Mouse (Mus musculus) A20 (cell line): Measurements from ENCODE around the gene Fam111a.

ENCODE experiments used
- DNase-seq: peaks from one replicate; pipeline ENCODE4 v3.0.0-alpha.2; 2011; ENCODE audit warnings: low read depth, low spot score

Gene Fam111a

DNA sequence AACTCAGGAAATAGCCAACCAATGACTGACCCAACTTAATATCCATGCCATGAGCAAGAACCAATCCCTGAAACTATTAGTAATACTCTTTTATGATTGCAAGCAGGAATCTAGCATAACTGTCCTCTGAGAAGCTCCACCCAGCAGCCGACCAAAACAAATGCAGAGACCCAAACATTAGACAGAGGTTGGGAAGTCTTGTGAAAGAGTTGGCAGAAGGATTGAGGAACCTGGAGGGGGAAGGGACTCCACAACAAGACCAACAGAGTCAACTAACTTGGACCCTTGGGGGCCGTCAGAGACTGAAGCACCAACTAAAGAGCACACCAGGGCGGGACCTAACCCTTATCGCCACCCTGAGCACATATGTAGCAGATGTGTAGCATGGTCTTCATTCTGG lies 12.7 kb downstream of the Fam111a start:
- no peak for DNase-seq

DNA sequence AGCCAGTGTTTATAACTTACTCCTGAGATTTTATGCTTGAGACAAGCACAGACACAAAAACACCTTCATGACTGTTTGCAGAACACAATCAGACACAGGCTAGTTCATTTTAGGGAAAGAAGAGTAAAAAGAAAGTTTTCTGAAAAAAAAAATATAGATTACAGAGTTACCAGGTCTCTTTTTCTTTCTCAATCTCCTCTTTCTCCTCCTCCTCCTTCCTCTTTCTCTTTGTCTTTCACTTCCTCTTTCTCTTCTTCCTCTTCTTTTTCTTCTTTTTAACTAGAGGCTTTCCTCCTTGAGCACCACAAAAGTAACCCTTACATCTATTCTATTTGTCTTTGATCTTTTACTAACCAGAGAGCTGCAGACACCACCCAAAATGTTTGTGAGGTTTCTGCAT lies 18.7 kb downstream of the Fam111a start:
- DNase-seq = peak; percentile 61

DNA sequence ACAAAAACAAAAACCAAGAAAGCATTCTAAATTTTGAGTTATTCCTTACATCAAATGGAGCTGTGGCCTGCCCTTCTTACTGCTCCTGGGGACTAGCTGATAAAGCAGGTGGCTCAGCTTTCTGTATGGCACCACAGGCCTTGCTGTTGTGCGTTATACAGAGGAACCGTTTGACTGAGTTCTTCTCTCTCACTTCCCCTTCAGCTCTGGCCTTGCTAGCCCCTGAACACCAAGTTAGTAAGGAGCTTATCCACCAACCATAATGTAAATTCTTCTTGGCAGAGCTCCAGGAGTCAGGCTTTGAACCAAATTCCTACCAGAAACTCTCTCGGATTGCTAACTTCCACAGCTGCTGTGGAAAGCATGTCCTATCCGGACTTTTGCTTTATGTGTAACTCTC lies 21.5 kb downstream of the Fam111a start:
- DNase-seq = peak; percentile 85

DNA sequence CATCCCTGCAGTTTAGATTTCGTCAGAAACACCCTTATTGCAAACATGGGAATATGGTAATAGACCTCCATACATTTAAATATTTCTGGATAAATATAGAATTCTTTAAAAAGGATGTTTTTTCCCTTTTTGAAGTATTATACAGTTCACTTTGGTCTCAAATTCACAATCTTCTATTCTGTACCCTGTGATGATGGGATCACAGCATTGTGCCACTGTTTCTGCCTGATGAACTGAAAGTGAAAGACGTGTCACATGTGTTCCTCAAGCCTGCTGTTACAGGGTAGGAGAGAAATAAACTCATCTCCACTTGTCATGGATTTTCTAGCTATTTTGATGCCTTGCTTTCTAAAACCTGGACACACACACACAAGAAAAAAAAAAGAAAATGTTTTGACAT lies 25.3 kb downstream of the Fam111a start:
- no peak for DNase-seq

DNA sequence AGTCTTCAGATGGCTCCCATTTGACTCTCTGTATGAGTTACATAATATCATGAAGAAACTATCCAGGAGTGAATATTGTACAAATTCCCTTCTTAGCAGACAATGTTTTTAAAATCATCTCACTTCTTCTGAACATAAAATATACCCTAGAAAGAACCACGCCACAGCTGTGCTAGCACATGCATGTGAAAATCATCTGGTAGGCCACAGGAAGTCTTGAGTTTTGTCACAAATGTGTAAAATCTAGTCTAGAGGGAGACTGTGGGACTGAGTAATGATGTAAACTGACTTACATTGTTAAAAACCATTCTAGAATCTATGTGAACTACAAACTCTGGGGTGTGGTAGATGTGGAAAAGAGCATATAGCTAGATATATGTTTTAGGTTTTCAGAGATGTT lies 26.1 kb downstream of the Fam111a start:
- DNase-seq = peak; percentile 20

DNA sequence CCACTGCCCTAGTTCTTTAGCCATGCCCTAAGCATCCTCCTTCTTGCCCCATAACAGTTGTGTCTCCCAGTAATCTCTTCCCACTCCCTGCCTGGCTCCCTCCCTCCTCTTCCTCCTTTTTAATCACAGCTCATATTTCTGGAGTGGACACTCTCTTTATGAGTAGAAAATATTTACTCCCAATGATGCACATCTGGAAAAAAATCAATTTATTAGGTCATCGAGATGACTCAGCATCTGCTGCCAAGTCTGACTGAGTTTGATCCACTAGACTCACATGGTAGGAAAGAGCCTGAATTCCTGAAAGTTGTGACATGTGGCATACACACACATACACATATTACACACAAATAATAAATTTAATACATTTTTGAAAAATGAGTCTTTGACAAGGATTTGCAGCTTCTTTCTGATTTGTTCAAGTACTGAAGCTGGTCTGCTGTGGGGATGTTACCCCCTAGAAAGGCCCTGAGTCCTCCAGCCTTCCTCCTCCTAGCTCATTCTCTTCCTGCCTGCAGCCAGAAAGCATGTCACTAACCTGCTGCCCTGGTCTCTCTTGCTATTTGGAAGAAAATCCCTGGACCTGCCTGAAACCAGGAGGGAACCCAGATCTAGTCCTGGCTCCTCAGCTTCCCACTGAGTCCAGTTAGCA lies 27.2 kb downstream of the Fam111a start:
- DNase-seq = peak; percentile 8

DNA sequence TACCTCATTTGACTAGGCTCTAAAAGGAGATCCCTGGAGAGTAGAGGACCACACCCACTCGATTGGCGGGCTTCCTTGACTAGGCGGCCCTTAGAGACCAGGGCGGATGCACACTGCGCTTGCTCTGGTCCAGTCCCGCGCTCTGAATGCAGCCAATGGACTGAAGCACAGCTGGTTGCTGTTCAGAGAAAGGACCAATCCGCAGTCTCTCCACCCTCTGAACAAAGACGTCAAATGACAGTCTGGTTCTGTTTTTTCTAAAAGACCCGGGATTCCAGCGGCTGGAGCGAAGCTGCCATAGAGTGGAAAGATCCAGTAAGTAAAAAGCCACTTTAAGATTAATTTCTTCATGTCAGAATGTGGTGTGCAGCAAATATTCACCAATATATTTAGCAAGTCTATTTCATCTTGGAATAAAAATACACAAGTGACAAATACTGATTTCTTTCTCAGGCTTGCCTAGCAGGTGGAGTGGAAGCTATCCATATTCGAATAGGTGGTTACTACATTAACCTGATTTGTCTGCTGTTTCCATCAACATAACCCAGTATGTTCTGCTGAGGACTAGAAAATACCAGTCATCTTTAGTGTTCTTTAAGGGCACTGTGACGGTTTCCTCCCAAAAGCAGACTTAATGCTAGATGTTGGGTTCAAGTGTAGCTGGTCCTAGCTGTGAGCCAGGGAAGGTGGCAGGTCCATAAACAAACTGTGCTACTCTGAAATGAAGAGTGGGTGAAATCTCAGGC lies 27.9 kb downstream of the Fam111a start:
- peak; percentile 95 for DNase-seq

DNA sequence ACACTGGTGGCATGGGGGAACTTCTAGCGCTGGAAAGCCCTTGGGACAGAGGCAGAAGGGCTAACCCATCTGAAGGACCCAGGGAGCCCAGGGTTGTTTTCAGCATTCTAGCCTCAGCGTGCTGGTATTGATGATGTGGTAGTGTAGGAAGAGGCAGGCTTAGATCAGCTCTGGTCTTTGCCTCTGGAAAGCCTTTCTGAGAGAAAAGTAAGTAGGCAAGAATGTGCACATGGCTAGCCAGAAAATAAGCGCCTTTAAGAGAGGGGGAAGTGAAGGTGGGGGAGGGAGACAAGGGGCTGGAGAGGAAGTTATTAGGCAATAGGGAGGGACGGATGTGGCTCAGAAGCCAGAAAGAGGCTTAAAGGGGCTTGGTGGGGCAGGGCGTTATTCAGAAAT lies 28.5 kb downstream of the Fam111a start:
- peak; percentile 83 for DNase-seq

DNA sequence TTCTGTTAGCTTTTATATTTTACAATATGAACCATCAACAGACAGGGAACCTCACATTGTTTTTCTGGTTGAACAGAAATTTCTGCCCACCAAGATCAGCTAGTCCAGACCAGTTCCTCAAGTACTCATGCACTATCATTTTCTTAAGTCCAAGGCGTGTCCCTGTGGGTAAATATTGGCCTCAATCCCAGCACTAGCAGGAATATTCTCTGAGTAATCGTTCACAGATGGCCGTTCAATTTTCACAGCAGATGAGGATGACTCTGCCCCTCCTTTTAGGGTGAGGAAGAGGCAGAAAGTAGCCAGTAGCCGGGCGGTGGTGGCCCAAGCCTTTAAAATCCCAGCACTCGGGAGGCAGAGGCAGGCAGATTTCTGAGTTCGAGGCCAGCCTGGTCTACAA lies 29.6 kb downstream of the Fam111a start:
- DNase-seq = peak; percentile 17

DNA sequence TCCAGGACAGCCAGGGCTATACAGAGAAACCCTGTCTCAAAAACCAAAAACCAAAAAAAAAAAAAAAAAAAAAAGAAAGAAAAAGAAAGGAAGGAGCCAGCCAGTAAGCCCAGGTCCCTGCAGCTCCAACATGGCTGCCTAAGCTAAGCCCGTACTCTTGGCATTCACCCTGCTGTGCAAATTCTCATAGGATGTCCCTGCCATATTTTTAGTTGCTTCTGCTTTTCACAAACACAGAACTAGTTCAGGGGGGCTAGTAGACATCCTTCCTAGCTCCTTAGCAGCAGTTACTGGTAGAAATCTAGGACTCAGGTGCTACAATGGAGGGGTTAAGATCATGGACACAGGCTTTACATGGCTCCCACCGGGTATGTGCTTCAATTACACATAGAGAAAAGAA lies 30.0 kb downstream of the Fam111a start:
- peak; percentile 46 for DNase-seq

DNA sequence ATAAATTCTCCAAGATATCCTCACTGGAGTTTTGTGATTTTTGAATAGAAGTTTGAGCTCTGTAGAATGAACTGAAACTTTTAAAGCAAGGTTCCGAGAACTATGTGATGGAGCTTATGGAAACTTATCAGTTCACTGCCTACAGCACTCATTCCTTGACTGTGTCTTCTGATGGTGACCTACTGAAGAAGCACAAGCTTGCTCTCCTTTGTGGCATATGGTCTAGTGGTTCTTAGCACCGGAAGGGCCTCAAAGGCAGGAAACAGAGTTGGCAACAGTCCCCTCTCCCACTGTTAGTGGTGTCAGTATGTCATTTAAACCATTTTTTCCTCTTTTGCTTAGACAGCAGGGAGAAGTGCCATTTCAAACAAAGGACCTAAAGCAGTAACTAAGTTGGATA lies 31.1 kb downstream of the Fam111a start:
- DNase-seq = no peak

DNA sequence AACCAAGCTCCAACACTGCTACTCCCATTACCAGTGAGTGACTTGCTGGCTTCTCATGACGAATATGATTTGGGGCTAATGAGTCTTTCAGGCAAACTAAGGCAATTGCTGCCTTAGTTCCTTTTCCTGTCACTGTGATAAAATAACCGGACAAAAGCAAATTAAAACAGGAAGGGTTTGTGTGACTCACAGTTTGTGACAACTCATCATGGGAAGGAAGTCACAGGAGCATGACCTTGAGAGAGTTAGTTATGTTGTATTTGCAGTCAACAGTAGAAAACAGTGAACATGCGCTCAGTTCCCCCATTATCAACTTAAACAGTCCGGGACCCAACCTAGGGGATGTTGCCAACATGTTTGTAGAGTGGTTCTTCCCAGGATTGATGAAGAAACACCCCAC lies 39.8 kb downstream of the Fam111a start:
- DNase-seq = peak; percentile 2

DNA sequence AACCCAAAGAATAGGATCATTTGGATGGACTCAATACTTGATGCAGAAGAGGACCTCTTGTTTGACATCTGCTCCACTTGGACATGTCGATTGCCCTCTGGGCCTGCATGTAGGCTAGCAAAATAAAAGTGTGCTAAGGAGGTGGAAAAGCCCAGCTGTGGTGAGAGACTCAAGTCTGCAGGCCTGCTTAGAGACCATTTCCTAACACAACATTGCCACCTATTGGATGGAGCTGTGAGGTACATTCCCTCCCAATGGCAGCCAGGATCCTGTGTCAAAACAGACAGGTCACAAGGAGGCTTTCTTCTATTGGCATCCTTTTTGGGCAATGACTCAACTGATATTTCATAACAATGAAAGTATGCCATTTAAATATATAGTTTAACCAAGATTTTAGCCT lies 46.4 kb downstream of the Fam111a start:
- no peak for DNase-seq

DNA sequence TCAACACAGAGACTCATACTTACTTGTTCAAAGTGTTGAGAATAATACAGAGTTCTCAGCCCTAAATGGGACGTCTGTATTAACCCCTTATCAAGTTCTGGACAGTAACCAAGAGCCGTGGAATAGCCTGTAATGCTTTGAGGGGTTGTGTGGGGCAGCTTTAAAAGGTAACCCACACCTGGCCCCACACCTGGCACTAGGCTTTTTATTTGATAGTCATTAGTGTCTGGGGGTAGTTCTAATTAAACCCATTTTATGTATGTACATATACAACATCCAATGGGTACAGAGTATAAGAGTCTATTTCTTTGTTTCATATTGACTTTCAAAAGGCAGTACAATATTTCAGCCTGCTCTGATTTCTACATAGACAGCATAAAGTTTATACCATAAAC lies 49.6 kb downstream of the Fam111a start:
- DNase-seq = no peak

DNA sequence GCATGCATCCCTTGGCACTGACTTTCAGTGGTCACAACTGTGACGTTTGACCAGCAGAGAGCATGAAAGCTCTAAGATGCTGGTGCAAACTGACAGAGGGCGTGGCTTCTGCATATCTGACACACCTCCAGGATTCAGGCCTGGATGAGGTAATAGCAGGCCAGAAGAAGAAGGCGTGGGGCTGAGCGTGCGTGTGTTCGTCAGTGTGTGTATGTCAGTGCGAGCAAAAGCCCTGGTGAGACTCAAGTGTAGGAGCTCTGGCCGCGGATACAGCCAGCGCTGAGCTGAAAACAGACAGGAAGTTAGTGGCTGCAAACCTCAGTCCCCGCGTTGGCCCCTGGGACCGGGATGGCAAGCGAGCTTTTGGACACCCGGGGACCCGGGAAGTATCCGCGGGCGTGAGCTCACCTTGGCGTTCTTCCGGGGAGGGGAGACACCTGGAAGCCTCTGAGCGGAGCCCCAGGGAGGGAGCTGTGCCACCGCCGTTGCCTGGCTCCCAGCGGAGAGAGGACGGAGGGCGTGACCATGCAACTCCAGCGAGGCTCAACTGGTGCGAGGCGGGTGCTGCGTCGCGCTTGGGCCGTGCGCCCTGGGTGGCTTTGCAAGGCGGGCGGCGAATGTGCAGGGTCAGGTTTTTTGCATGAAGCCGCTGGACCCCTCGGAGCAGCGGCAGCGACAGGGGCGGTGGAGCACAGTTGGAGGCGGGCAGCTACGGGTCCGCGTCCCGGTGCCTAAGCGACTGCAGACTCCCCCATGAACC lies 50.2 kb downstream of the Fam111a start:
- peak; percentile 79 for DNase-seq

DNA sequence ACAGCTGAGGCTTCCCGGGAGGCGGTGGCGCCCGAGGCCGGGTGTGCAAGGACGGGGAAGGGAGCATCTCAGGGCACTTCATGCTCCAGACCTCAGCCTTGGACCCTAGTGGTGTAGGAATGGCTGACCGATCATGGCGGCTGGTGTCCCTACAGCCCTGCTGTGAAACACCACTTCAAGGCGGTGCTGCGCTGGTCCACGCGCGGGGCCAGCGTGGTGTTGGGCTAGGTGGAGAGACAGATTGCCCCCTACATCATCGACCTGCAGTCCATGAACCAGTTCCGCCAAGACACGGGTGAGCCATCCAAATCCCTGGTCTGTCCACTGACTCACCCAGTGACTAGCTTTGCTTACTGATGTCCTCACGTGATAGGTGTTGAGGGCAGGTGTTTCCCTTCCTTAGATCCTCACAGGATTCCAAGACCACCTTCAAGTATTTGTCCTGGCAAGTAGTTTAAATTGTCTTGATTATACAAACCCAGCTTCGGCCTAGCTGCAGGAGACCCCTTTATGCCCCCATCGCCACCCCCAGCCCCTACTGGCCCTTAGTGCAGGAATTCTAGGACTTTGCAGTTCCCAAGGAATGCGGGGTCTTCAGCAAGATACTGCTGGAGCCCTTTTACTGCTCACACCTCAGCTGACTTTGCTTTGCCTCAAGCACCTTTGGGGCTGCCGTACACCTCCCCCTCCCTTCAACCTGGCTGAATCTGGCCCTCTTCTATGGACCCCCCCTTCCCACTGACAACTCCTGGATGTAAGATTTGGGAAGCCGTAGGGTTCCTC lies 50.9 kb downstream of the Fam111a start:
- DNase-seq = no peak

DNA sequence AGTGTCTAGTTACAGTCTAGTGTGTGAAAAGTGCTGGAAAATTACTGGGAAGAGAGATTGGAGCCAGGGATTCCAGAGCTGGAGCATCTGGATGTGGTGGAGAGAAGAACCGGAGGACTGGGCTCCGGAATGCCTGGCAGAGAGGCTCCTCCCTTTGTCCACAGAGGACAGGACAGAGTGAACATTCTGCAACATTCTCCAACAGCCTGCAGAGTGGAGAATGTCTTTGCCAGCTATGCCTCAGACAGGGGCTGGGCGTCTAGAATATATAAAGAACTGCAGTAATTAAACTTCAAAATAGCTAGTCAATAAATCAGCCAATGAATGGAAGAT lies 51.5 kb downstream of the Fam111a start:
- DNase-seq = no peak

DNA sequence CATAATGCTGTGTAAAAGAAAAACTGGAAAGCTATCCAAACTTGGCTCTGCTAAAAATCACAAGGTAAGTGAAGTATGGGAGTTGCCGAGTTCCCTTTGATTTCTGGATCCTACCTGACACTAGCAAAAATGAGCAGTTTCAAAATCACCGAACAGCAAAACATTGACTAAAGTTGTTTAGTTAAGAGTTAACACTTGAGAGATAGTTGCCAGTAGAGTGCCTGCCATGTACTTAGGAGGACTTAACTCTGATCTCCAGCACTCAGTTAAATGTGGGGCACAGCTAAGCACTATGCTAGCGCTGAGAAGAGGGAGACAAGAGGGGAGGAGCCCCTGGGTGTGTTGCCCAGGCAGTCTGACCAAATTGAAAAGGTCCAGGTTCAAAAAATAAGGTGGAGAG lies 53.1 kb downstream of the Fam111a start:
- no peak for DNase-seq

DNA sequence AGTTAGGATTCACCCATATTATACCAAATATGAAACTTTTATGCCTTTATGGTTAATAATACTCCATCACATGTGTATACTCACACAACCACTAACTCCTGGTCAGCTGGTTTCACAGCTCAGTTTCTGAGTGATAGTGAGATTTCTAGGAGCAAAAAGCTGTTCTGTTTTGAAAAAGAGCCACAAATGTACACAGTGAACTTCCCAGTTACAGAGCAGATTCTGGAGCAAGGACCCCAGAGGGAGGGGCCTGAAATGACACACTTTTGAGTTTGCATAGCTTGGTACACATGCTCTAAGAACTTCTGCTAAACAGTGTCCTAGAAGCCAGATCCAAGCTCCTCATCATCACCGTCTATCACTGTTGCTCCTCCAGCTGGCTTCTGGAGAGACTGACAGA lies 54.1 kb downstream of the Fam111a start, which contains the start of gene Gm4952:
Gene Gm4952, plus strand, starts transcription at position 301 of the 400 bp plus-strand sequence.
- no peak for DNase-seq

DNA sequence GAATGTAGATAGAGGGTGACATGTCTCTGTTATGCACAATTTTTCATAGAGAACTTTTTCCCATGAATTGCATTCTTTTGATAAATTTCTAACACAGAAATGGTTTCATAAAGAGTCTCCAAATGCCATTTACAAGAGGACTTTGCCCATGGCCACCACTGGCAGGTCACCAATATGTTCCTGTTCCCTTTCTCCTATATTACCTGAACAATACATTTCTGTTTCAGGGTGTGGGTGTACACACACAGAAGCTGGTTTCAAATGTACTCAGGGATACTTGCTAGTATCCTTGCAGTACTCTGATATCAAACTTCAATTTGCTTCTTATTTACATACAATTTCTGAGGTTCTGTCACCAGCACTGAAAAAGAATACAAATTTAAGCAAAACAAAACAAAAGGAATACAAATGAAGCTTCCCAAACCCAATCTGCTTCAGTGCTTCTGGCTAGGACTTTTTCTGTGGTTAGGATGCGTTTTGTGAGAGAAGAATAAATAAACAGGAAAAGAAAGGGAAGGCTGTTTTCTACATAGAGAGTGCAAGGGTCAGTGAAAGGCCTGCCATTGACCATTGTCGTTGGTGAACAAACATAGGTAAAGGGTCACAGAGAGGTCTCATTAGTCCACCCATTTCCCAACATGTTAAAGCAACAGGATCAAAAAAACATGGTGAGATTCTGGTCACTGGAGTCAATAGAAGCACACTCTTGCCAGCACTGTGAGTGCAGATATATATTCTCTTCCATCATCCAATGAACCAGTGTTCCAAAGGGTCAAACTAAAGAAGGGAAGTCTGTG lies 55.3 kb downstream of the Fam111a start:
- no peak for DNase-seq

DNA sequence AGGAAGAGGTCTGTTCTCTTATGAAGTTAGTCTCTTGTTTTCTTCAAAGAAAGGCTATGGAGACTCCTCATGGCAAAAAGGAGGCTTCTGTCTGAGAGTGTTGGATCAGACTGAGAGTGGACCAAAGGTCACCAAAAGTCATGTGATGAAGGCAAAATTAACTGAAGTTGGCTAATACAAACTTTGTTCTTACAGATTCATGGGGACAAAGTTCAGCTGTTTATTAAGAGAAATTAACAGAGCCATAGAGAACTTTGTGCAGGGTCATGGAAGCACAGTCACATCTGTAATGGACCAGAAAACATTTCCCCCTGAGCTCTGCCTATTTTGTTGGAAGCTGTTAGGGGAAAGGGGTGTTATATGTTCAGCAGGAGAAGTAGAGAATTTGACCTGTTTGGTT lies 62.8 kb downstream of the Fam111a start:
- DNase-seq = no peak
